Mouse (Mus musculus): Measurements from ENCODE around the gene Olfr46. TPM values are rescaled to one million over a fixed set of nuclear protein-coding genes. Genes with fewer than 3 reads are reported as not detected.

The Olfr46 gene
- not detected in 2 replicates for polyA plus RNA-seq (2012; rRNA removed)

GRCm38 (mm10) chr7:140600969-140601368, at the start of gene Olfr46:
Gene Olfr46 (plus strand): TSS chr7:140601269.

GRCm38 (mm10) chr7:140567586-140567985, 33.5 kb upstream of the Olfr46 start, which contains the start of gene Olfr538:
Gene Olfr538 (plus strand): TSS chr7:140567886.

DNA sequence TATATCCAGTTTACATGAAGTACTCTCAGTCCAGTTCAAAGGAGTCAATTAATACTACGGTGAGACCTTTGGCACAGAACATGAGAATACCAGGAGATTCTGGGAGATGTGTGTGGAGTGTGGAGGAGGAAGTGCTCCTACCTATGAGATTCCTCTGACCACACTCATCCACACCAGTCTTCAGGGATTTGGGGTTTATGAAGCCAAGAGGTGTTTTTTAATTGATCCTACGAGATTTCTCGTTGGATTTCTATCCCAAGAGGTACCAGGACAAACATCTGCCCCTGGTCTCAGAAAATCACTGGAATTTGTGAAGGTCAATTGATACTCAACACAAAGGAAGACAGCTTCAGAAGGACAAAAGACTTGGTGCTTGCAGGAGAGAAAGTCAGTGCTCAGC, 27.6 kb downstream of the Olfr46 start, which contains the start of gene Olfr61:
Gene Olfr61 (plus strand): TSS at position 301 of the 400 bp plus-strand sequence.

GRCm38 (mm10) chr7:140646152-140646551, 45.1 kb downstream of the Olfr46 start, which contains the start of gene Olfr53:
Gene Olfr53 (plus strand): TSS chr7:140646452.

DNA sequence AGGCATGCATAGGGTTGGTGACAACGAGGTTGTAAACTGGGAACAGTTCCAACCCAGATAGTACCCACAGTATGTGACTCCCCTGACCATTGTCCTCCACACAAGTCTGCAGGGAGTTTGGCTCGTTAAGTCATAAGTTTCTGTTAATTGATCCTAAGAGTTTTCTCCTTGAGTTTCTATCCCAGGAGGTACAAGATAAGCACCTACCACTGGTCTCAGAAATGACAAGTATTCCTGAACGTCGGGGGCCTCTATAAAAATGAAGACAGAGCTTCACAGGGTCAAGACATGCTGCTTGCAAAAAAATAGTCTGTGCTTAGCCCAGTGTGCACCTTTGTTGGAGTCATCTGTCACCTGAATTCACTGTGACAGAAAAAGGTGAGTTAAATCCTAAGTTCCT, 58.6 kb downstream of the Olfr46 start, which contains the start of gene Olfr539:
Gene Olfr539 (plus strand): TSS at position 301 of the 400 bp plus-strand sequence.

Other genes with a start within 250 kb of the Olfr46 start
- gene Olfr60, start 239.6 kb upstream of the Olfr46 start, polyA plus RNA-seq (2012; rRNA removed), result not detected in 2 replicates
- not detected in 2 replicates for gene Olfr530, start 224.9 kb upstream of the Olfr46 start, polyA plus RNA-seq (2012; rRNA removed)
- not detected in 2 replicates for gene Olfr531, start 198.4 kb upstream of the Olfr46 start, polyA plus RNA-seq (2012; rRNA removed)
- not detected in 2 replicates for gene Olfr532, start 179.6 kb upstream of the Olfr46 start, polyA plus RNA-seq (2012; rRNA removed)
- not detected in 2 replicates for gene Olfr533, start 137.9 kb upstream of the Olfr46 start, polyA plus RNA-seq (2012; rRNA removed)
- not detected in 2 replicates for gene Olfr535, start 117.1 kb upstream of the Olfr46 start, polyA plus RNA-seq (2012; rRNA removed)
- gene Olfr536, start 93.9 kb upstream of the Olfr46 start, polyA plus RNA-seq (2012; rRNA removed), result not detected in 2 replicates
- gene Olfr538, start 33.4 kb upstream of the Olfr46 start, polyA plus RNA-seq (2012; rRNA removed), result not detected in 2 replicates
- gene Olfr61, start 27.7 kb downstream of the Olfr46 start, polyA plus RNA-seq (2012; rRNA removed), result not detected in 2 replicates
- not detected in 2 replicates for gene Olfr53, start 45.2 kb downstream of the Olfr46 start, polyA plus RNA-seq (2012; rRNA removed)
- not detected in 2 replicates for gene Olfr539, start 58.7 kb downstream of the Olfr46 start, polyA plus RNA-seq (2012; rRNA removed)
- not detected in 2 replicates for gene Olfr45, start 80.7 kb downstream of the Olfr46 start, polyA plus RNA-seq (2012; rRNA removed)
- gene Olfr541, start 96.0 kb downstream of the Olfr46 start, polyA plus RNA-seq (2012; rRNA removed), result not detected in 2 replicates
- gene Cyp2e1, start 162.5 kb downstream of the Olfr46 start, polyA plus RNA-seq (2012; rRNA removed), result 0.06 and 0.07 TPM in 2 replicates
- gene Syce1, start 186.6 kb downstream of the Olfr46 start, polyA plus RNA-seq (2012; rRNA removed), result 0.05 and 0.12 TPM in 2 replicates
- gene Zfp941, start 220.9 kb downstream of the Olfr46 start, polyA plus RNA-seq (2012; rRNA removed), result 0.11 and 0.14 TPM in 2 replicates
- gene Urah, start 233.7 kb downstream of the Olfr46 start, polyA plus RNA-seq (2012; rRNA removed), result 7.3 and 8.3 TPM in 2 replicates
- gene Scgb1c1, start 244.3 kb downstream of the Olfr46 start, polyA plus RNA-seq (2012; rRNA removed), result not detected in 2 replicates
- not detected in 2 replicates for gene Odf3, start 246.5 kb downstream of the Olfr46 start, polyA plus RNA-seq (2012; rRNA removed)

All from liver, embryonic 14 days (tissue).